Mouse (Mus musculus) liver, adult 2 months (tissue): ENCODE results near the gene Kcna3. TPM values are rescaled to one million over a fixed set of nuclear protein-coding genes. Genes with fewer than 3 reads are reported as not detected.

ENCODE experiments used
- DNase-seq: peaks from one replicate; pipeline ENCODE4 v3.0.0-alpha.2; 2011; ENCODE audit warnings: low read depth, low spot score; ENCODE audit errors: extremely low read depth
- H3K27ac ChIP-seq: fragments of 200-500 bp; replicated peaks from 2 replicates; pipeline ENCODE4 v1.5.1; 2012; ENCODE audit warnings: low read depth, mild to moderate bottlenecking, control low read depth, inconsistent platforms, low read length; ENCODE audit not compliant: insufficient read depth
- H3K27me3 ChIP-seq: fragments of 200-500 bp; 2 replicates; pipeline ENCODE4 v1.6.1; 2012; ENCODE audit warnings: mild to moderate bottlenecking, moderate library complexity, low read length, inconsistent platforms; ENCODE audit not compliant: control insufficient read depth, insufficient read depth
- H3K36me3 ChIP-seq: fragments of 200-500 bp; 2 replicates; pipeline ENCODE4 v1.6.1; 2012; ENCODE audit warnings: low read length, inconsistent platforms; ENCODE audit not compliant: control insufficient read depth, insufficient read depth
- H3K4me1 ChIP-seq: fragments of 200-500 bp; 2 replicates; pipeline ENCODE4 v1.6.1; 2011; ENCODE audit warnings: low read length; ENCODE audit not compliant: control insufficient read depth, insufficient read depth
- H3K4me3 ChIP-seq: fragments of 200-500 bp; 2 replicates; pipeline ENCODE4 v1.5.1; 2011; ENCODE audit warnings: low read depth, mild to moderate bottlenecking, control low read depth, low read length, moderate library complexity; ENCODE audit not compliant: insufficient read depth
- H3K79me2 ChIP-seq: fragments of 200-500 bp; 2 replicates; pipeline ENCODE4 v1.6.1; 2012; ENCODE audit warnings: inconsistent platforms, mild to moderate bottlenecking, low read length, moderate library complexity; ENCODE audit not compliant: control insufficient read depth, insufficient read depth
- H3K9ac ChIP-seq: fragments of 200-500 bp; 2 replicates; pipeline ENCODE4 v1.6.1; 2012; ENCODE audit warnings: low read depth, mild to moderate bottlenecking, control low read depth, inconsistent platforms, low read length
- CTCF ChIP-seq: fragments of 200-500 bp; IDR thresholded peaks from 2 replicates; pipeline ENCODE4 v1.5.1; 2011; ENCODE audit warnings: low read depth, low read length, control low read depth
- POLR2A ChIP-seq: fragments of 200-500 bp; IDR thresholded peaks from 2 replicates; pipeline ENCODE4 v1.6.1; 2011; ENCODE audit warnings: low read length, control low read depth; ENCODE audit not compliant: insufficient read depth; ENCODE audit errors: extremely low read depth
- WGBS: fragments of 180-500 bp; shearing (Covaris S2); methylation state at CpG from one replicate; pipeline ENCODE4 v1.1.7; 2018; 5-methylcytosine and 5-hydroxymethylcytosine counted together
- polyA plus RNA-seq: library from polyadenylated mRNA; depleted of rRNA; stranded (reverse); fragments of >200 nt; gene quantifications from 2 replicates; pipeline ENCODE4 v1.2.3, GENCODE M21; 2012
- total RNA-seq: library from RNA; depleted of rRNA; stranded (reverse); fragments of >200 nt; gene quantifications from 2 replicates; pipeline ENCODE4 v1.2.3, GENCODE M21; 2014

Gene Kcna3
- total and polyA plus RNA-seq, 2 experiments = 0.09 to 0.33 TPM

DNA sequence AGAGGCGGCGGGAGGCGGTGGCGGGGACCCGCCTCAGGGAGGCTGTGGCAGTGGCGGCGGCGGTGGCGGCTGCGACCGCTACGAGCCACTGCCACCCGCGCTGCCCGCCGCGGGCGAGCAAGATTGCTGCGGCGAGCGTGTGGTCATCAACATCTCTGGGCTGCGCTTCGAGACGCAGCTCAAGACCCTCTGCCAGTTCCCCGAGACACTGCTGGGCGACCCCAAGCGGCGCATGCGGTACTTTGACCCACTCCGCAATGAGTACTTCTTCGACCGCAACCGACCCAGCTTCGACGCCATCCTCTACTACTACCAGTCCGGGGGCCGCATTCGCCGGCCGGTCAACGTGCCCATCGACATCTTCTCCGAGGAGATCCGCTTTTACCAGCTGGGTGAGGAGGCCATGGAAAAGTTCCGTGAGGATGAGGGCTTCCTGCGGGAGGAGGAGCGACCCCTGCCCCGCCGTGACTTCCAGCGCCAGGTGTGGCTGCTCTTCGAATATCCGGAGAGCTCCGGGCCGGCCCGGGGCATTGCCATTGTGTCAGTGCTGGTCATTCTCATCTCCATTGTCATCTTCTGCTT lies 580 bp downstream of the Kcna3 start:
- WGBS = 3% methylated on average over 55 of the region's 55 CpGs
- TF ChIP-seq CTCF (no peak), POLR2A (no peak)
- Histone ChIP-seq H3K27me3 (peaks cover 15% of the 10 kb centered on the region), H3K36me3 (no peaks in the 10 kb centered on the region), H3K27ac (no peak overlapping the region), H3K4me1 (no peaks in the 10 kb centered on the region), H3K9ac (peak overlapping the region; percentile 46), H3K4me3 (peak overlapping the region; percentile 38; the same call in 1 of the 2 replicates), H3K79me2 (no peaks in the 10 kb centered on the region)
- no peak for DNase-seq

DNA sequence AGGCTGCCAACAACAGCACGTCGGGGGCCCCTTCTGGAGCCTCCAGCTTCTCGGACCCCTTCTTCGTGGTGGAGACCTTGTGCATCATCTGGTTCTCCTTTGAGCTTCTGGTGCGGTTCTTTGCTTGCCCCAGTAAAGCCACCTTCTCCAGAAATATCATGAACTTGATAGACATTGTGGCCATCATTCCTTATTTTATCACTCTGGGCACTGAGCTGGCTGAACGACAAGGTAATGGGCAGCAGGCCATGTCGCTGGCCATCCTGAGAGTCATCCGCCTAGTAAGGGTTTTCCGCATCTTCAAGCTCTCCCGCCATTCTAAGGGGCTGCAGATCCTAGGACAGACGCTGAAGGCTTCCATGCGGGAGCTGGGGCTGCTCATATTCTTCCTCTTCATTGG lies 1.1 kb downstream of the Kcna3 start:
- WGBS = 43% methylated on average over 12 of the region's 12 CpGs
- no peaks in the 10 kb centered on the region for H3K4me1 ChIP-seq
- DNase-seq = no peak
- H3K4me3 ChIP-seq = no peak overlapping the region; the same call in 1 of the 2 replicates
- TF ChIP-seq CTCF (no peak), POLR2A (no peak)
- H3K79me2 ChIP-seq = no peaks in the 10 kb centered on the region
- H3K9ac ChIP-seq = no peak overlapping the region
- H3K36me3 ChIP-seq = no peaks in the 10 kb centered on the region
- no peak overlapping the region for H3K27ac ChIP-seq
- peaks cover 15% of the 10 kb centered on the region for H3K27me3 ChIP-seq

DNA sequence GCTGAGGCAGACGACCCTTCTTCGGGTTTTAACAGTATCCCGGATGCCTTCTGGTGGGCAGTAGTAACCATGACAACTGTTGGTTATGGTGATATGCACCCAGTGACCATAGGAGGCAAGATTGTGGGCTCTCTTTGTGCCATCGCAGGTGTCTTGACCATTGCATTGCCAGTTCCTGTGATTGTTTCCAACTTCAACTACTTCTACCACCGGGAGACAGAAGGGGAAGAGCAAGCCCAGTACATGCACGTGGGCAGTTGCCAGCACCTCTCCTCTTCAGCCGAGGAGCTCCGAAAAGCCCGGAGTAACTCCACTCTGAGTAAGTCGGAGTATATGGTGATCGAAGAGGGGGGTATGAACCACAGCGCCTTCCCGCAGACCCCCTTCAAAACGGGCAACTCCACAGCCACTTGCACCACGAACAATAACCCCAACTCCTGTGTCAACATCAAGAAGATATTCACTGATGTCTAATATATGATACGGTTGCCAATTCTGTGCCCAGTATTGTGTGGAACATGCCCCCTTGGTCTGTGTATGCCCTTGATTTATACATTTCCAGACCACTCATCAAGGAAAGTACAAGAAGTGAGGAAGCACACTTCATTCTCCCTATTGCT lies 1.7 kb downstream of the Kcna3 start:
- Histone ChIP-seq H3K36me3 (no peaks in the 10 kb centered on the region), H3K4me1 (no peaks in the 10 kb centered on the region), H3K4me3 (no peak overlapping the region), H3K27ac (no peak overlapping the region), H3K9ac (no peak overlapping the region), H3K27me3 (peaks cover 15% of the 10 kb centered on the region), H3K79me2 (no peaks in the 10 kb centered on the region)
- TF ChIP-seq POLR2A = no peak
- TF ChIP-seq CTCF = no peak
- DNase-seq = no peak
- 70% methylated on average over 16 of the region's 16 CpGs for WGBS

DNA sequence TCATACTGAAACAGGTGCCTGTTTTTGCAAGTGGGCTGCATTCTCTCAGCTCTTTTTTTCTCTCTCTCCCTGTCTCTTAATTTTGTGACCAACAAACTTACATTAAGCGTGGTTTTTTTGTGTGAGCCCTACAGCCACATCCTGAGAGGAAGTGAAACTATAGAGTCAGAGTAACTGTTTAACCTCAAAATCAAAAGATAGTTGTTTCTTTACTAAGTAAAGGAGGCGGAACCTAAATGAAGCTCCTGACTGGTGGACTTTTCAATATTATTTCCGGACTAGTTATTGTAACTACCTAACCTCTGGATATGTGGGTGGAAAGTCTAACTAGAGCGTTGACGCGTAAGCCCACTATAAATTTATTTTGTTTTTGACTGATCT lies 2.2 kb downstream of the Kcna3 start:
- no peaks in the 10 kb centered on the region for H3K4me1 ChIP-seq
- DNase-seq = peak; percentile 20
- 69% methylated on average over 6 of the region's 6 CpGs for WGBS
- no peak overlapping the region for H3K9ac ChIP-seq
- no peak for TF ChIP-seq CTCF
- H3K4me3 ChIP-seq = no peak overlapping the region
- no peak overlapping the region for H3K27ac ChIP-seq
- H3K36me3 ChIP-seq = no peaks in the 10 kb centered on the region
- no peaks in the 10 kb centered on the region for H3K79me2 ChIP-seq
- H3K27me3 ChIP-seq = peaks cover 15% of the 10 kb centered on the region

DNA sequence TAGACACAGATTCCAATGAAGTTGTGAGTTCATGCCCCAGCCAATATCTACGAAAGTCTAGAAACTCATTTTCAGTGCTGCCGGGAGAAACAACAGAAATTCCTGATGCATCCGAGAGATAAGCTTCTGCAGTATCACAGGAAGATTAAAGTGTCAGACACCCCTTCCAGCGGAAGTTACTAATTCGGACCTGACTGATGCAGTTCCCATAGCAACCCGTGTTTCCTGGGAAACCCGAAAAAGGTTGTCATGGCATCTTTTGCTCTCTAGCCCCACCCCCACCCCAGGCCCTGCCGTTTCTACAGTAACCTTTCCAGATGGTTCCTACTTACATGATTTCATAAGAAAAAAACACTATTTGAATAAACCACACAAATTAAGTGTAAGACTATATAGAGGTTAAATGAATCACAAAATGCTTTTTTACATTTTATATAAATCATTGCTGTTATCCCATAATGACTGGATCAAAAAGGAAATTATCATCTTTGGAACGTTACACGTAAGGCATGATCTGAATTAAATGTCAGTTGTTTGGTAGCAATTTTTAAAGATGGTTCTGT lies 2.8 kb downstream of the Kcna3 start:
- no peak for DNase-seq
- 61% methylated on average over 10 of the region's 10 CpGs for WGBS
- Histone ChIP-seq H3K36me3 (no peaks in the 10 kb centered on the region), H3K4me3 (no peak overlapping the region), H3K4me1 (no peaks in the 10 kb centered on the region), H3K27me3 (peaks cover 15% of the 10 kb centered on the region), H3K27ac (no peak overlapping the region), H3K79me2 (no peaks in the 10 kb centered on the region), H3K9ac (no peak overlapping the region)
- TF ChIP-seq CTCF (no peak), POLR2A (no peak)

DNA sequence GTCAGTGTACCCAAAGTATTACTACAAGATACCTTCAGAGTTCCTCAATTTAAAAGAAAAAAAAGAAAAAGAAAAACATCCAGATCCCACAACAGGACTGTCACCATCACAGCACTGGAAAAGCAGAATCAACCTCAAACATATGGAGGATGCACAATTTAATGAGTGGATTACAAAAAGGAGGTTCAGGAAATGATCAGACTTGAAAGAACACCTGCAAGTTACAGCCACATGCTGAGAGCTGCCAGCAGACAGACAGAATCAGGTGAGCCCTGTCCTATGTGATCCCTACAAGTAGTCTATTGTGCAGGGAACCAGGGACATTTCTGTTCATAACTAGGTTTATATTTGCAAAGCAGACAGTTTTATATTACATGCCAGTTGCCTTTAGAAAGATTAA lies 3.3 kb downstream of the Kcna3 start:
- Histone ChIP-seq H3K36me3 (no peaks in the 10 kb centered on the region), H3K9ac (no peak overlapping the region), H3K79me2 (no peaks in the 10 kb centered on the region), H3K27ac (no peak overlapping the region), H3K27me3 (peaks cover 15% of the 10 kb centered on the region), H3K4me1 (no peaks in the 10 kb centered on the region), H3K4me3 (no peak overlapping the region)
- no peak for DNase-seq
- no peak for TF ChIP-seq POLR2A
- no peak for TF ChIP-seq CTCF
